Mouse (Mus musculus) liver, embryonic 14.5 days (tissue): ENCODE results near the gene Eif5b.

Experiments used
- CTCF ChIP-seq: IDR thresholded peaks from 2 replicates; pipeline ENCODE4 v1.5.1; 2016; ENCODE audit warnings: antibody characterized with exemption, low read depth, control low read depth
- EP300 ChIP-seq: IDR thresholded peaks from 2 replicates; pipeline ENCODE4 v1.6.1; 2016; ENCODE audit warnings: antibody characterized with exemption, low read depth

- peak; percentile 78 for TF ChIP-seq CTCF
- TF ChIP-seq EP300 = no peak
These were observed 12.0 kb upstream of the Eif5b start for GRCm38 (mm10) chr1:37985764-37986323.
